Mouse (Mus musculus): ENCODE data around the gene March4.

March4 gene

DNA sequence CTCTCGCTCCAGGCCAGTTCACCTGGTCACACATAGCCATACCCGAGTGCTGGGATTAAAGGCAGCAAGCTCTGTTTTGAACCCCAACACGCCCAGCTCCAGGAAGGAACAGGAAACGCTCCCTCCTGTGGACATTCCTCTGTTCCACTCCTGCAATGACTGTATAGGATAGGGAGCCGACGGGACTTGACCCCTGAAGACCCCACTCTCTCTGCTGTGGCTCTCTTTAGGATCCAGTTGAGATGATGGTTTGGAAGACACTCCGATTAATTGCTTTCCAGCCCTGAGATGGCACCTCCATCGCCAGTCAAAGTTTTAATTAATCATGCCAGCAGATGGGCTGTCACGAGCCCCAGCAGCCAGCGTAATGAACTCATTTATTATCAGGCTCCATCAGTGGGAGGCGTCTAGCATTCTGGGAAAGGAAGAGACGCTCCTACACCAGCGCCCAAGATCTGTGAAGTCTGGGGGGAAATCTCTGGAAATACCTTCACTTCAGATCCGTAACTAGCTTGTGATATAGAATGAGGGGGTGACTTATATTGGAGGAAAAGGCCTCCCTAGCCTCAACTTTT is 130.1 kb downstream of the March4 start:
- ATAC-seq (ENCODE audit: insufficient number of reproducible peaks, low FRiP score, low TSS enrichment), result no peak

GRCm38 (mm10) chr1:72401331-72402069 is 135.2 kb downstream of the March4 start:
- no peak for ATAC-seq (ENCODE audit: insufficient number of reproducible peaks, low FRiP score, low TSS enrichment)

GRCm38 (mm10) chr1:72400616-72401015 is 136.1 kb downstream of the March4 start:
- peak; percentile 93 for ATAC-seq (ENCODE audit: insufficient number of reproducible peaks, low FRiP score, low TSS enrichment)

- no peak for ATAC-seq (ENCODE audit: insufficient number of reproducible peaks, low FRiP score, low TSS enrichment)
Observed at GRCm38 (mm10) chr1:72399720-72400401, 136.9 kb downstream of the March4 start.

DNA sequence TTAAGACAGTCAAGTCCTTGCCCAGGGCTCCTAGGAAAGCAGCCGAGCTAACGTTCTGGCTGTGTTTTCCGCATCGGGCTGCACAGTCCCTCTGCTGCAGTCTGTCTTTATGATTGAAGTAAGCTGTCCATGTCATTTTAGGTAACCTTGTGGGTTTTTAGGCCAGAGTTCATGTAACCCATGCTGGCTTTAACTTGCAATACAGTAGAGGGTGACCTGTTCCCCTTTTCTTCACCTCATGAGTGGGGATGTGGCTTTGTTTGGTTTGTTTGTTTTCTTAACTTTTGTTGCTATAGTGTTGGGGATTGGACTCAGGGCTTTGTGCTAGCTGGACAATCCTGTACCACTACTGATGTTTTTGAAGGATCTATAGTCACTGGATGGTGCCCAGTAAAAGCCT is 146.3 kb downstream of the March4 start:
- ATAC-seq (ENCODE audit: insufficient number of reproducible peaks, low FRiP score, low TSS enrichment), result no peak

- ATAC-seq (ENCODE audit: insufficient number of reproducible peaks, low FRiP score, low TSS enrichment), result no peak
Observed at GRCm38 (mm10) chr1:72383651-72384050, 153.1 kb downstream of the March4 start.

GRCm38 (mm10) chr1:72383056-72383455 is 153.7 kb downstream of the March4 start:
- no peak for ATAC-seq (ENCODE audit: insufficient number of reproducible peaks, low FRiP score, low TSS enrichment)

GRCm38 (mm10) chr1:72380544-72380943 is 156.2 kb downstream of the March4 start:
- no peak for ATAC-seq (ENCODE audit: insufficient number of reproducible peaks, low FRiP score, low TSS enrichment)

DNA sequence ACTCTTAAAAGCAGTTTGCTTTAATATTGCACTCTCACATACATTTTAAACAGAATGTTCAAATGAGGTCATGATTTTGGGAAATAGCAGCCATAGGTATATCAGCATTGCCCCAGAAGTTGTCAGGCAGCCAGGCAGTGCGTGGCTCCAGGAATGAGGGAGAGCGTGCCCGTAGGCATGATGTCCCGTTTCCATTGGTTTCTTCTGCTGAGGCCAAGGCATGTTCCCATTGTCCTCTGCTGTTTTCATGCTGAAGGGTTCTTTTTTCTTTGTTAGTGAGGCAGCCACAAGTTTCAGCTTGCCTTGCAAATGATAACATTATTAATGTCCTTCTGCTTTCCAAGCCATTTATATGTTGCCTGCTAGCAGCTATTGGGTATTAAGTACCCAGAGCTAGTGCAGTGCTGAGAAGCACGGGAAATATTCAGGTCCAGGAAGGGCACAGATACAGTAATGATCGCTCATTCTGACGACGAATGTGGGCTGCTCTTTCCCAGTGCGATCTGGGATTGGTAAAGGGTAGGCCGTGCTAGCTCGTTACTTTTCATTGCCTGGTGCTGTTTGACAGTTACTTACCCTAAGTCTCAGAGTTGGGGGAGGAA is 156.9 kb downstream of the March4 start:
- no peak for ATAC-seq (ENCODE audit: insufficient number of reproducible peaks, low FRiP score, low TSS enrichment)

DNA sequence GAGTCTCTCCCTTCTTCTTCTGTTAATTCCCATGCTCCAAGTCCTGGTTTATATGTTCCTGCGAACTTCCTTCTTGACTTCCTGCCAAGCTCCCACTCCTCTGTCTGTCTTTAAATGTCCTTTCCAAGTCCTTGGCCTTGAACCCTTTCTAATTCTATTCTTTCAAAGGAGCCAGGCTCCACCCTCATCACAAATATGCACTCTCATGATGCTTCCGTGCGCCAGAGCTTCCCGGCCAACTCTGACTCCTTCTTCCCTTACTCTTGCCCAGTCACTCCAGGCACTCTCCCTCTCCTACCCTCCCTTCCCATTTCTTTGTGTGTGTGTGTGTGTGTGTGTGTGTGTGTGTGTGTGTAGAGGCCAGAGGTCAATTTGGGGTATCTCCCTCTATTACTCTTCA is 158.6 kb downstream of the March4 start:
- ATAC-seq (ENCODE audit: insufficient number of reproducible peaks, low FRiP score, low TSS enrichment), result no peak
